Mouse (Mus musculus): ENCODE measurements around the gene Hsdl1.

DNA sequence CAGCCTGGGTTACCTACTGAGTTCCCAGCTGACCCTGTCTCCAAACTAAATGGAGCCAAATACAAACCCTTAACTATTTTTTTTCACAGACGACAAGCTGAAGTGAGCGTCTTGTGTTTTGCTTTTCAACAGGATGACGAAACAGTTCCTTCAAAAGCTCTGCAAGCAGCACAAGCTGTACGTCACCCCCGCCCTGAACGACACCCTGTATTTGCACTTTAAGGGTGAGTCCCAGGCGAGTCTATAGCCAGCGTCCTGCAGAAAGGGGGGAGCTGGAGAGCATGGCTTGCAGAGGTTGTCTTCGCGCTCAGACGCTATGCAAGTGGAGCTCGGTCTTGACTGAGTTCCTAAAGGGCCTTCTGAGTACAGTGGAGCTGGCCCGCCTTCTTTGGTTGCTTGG, 4.1 kb upstream of the Hsdl1 start:
- TF ChIP-seq CTCF (IDR thresholded peaks at IDR 0.05) (no peak), EP300 (IDR thresholded peaks at IDR 0.05) (no peak)
